Mouse (Mus musculus): ENCODE results near the gene Dbx2.

DNA sequence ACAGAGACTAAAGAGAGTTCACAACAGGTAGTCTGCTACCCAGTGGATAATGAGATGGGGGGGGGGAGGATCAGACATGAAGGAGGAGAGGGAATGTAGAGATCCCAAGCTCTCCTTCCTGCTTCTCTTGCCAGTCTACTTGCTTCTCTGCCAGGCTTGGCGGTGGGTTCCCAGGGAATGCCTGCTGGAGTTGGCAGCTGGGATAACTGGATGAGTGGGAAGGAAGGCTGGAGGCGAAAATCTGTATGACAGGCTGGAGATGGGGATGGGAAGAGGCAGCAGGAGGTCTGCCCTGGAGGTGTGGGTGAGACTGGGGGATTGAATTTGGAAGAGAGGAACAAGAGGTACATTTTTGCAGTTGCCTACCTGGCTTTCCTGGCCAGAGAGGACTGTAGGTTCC, 19.4 kb upstream of the Dbx2 start:
- TF ChIP-seq POLR2A (IDR thresholded peaks at IDR 0.05; ENCODE audit: control insufficient read depth in 1 of 2, insufficient read depth in 1 of 2, low read depth in 1 of 2, low read length in 2 of 2, poor library complexity in 1 of 2): no peak
- TF ChIP-seq TCF12 (IDR thresholded peaks at IDR 0.05; ENCODE audit: low read depth, low read length): no peak
- TF ChIP-seq RAD21 (IDR thresholded peaks at IDR 0.05; ENCODE audit: low read depth, low read length): no peak
- TF ChIP-seq ZC3H11A (IDR thresholded peaks at IDR 0.05; ENCODE audit: low read depth, low read length): no peak
- TF ChIP-seq GATA1 (IDR thresholded peaks at IDR 0.05; ENCODE audit: low read depth, low read length): no peak
- TF ChIP-seq CHD2 (IDR thresholded peaks at IDR 0.05; ENCODE audit: low read length): no peak
- no peak for TF ChIP-seq ELF1 (IDR thresholded peaks at IDR 0.05; ENCODE audit: low read depth, low read length)
- no peak for TF ChIP-seq USF1 (IDR thresholded peaks at IDR 0.05; ENCODE audit: low read depth, low read length)
- no peak for TF ChIP-seq CTCF (IDR thresholded peaks at IDR 0.05 in 2 of 3, conservative IDR thresholded peaks at IDR 0.05 in 1 of 3; ENCODE audit: control insufficient read depth in 1 of 3, insufficient read depth in 1 of 3, low read depth in 2 of 3, low read length in 3 of 3, poor library complexity in 1 of 3, severe bottlenecking in 1 of 3)
- no peak for TF ChIP-seq POLR2AphosphoS2 (IDR thresholded peaks at IDR 0.05; ENCODE audit: low read length)
- TF ChIP-seq MYC (IDR thresholded peaks at IDR 0.05; ENCODE audit: low read depth, low read length): no peak
- no peak for TF ChIP-seq MAX (IDR thresholded peaks at IDR 0.05; ENCODE audit: low read length)

All from MEL (cell line).